Comparison of ENCODE assay signal across 14 mouse cellular contexts in genomic region chr2:157881939-157882338, GRCm38 (mm10). TPM values are rescaled to one million over a fixed set of nuclear protein-coding genes. Genes with fewer than 3 reads are reported as not detected.
A peak's percentile ranks its signal among the peaks of the same experiment; 100 is the strongest.
DNase-seq lines count a peak whose midpoint lies in the region; ATAC-seq and TF ChIP-seq lines count a peak whose summit lies in the region.
"Had no signal": no experiment of that assay in that cellular context is flagged by ENCODE, and none has a peak within 500 bp of the region (broad histone marks: within the 10 kb centered on the region; RNA-seq: fewer than 3 reads in every experiment).

No protein-coding gene starts in this region.

- no peaks in the 10 kb centered on the region for H3K4me1 ChIP-seq in lung, embryonic 14.5 days (ENCODE audit: insufficient read depth)
- H3K4me1 ChIP-seq in hindbrain, embryonic 12.5 days: peaks cover 37% of the 10 kb centered on the region
- H3K4me1 ChIP-seq in midbrain, postnatal 0 days (ENCODE audit: insufficient read depth, low read length): no peaks in the 10 kb centered on the region

- 19% methylated on average over 11 of the region's 11 CpGs for WGBS in lung, embryonic 14.5 days
- WGBS in hindbrain, embryonic 12.5 days: 24% methylated on average over 11 of the region's 11 CpGs
- WGBS in midbrain, postnatal 0 days: 28% methylated on average over 11 of the region's 11 CpGs

- peak; percentile 28; the same call in 1 of the 2 replicates for ATAC-seq in lung, embryonic 14.5 days (ENCODE audit: insufficient read depth)
- ATAC-seq in hindbrain, embryonic 12.5 days (ENCODE audit: low FRiP score): peak; percentile 38; the same call in 1 of the 2 replicates
- peak; percentile 47; the same call in 1 of the 2 replicates for ATAC-seq in midbrain, postnatal 0 days (ENCODE audit: low FRiP score)

- no peaks in the 10 kb centered on the region for H3K27me3 ChIP-seq in lung, embryonic 14.5 days (ENCODE audit: insufficient read depth, low read length)
- H3K27me3 ChIP-seq in hindbrain, embryonic 12.5 days: no peaks in the 10 kb centered on the region
- no peaks in the 10 kb centered on the region for H3K27me3 ChIP-seq in midbrain, postnatal 0 days (ENCODE audit: insufficient read depth, low read length)
- H3K27me3 ChIP-seq: limb, embryonic 15.5 days had no signal

- H3K36me3 ChIP-seq in lung, embryonic 14.5 days (ENCODE audit: insufficient read depth): peaks cover 13% of the 10 kb centered on the region; the same call in 1 of the 2 replicates
- H3K36me3 ChIP-seq in hindbrain, embryonic 12.5 days: peaks cover 17% of the 10 kb centered on the region
- peaks cover 18% of the 10 kb centered on the region for H3K36me3 ChIP-seq in midbrain, postnatal 0 days (ENCODE audit: insufficient read depth, low read length)

- H3K9me3 ChIP-seq in lung, embryonic 14.5 days (ENCODE audit: low read depth, low read length): no peaks in the 10 kb centered on the region
- H3K9me3 ChIP-seq in hindbrain, embryonic 12.5 days (replicated peaks): no peaks in the 10 kb centered on the region
- H3K9me3 ChIP-seq in midbrain, postnatal 0 days (ENCODE audit: low read length): no peaks in the 10 kb centered on the region
- H3K9me3 ChIP-seq: limb, embryonic 15.5 days had no signal

- no peak overlapping the region for H3K27ac ChIP-seq in lung, embryonic 14.5 days (ENCODE audit: low read depth)
- peak overlapping the region; percentile 60 for H3K27ac ChIP-seq in hindbrain, embryonic 12.5 days
- no peak overlapping the region for H3K27ac ChIP-seq in midbrain, postnatal 0 days (ENCODE audit: low read depth, low read length)
- H3K27ac ChIP-seq: limb, embryonic 15.5 days had no signal

- DNase-seq in embryo, embryonic 10 days (ENCODE audit: low spot score): peak; percentile 28
- no peak for DNase-seq in embryo, embryonic 10.5 days (ENCODE audit: low spot score)
- DNase-seq in lung, embryonic 14.5 days: peak; percentile 34
- DNase-seq in lung, postnatal 25 days (ENCODE audit: low spot score): no peak
- no peak for DNase-seq in midbrain, postnatal 0 days (ENCODE audit: low spot score)
- DNase-seq in kidney, adult 8-10 months: no peak
- DNase-seq in urinary bladder, postnatal 4 days (ENCODE audit: low spot score in 2 of 2): no peak
- DNase-seq: adrenal gland, adult 8-10 months; cerebellum, adult 9-11 months; kidney, postnatal 14 days; lung, postnatal 14 days; right cerebral cortex, postnatal 14 days had no signal

- H3K4me2 ChIP-seq in lung, embryonic 14.5 days: no peak overlapping the region
- no peak overlapping the region for H3K4me2 ChIP-seq in hindbrain, embryonic 12.5 days (replicated peaks)
- no peak overlapping the region for H3K4me2 ChIP-seq in midbrain, postnatal 0 days (ENCODE audit: low read depth, low read length, poor library complexity, severe bottlenecking)
- H3K4me2 ChIP-seq: limb, embryonic 15.5 days had no signal

- no peak for TF ChIP-seq CTCF in lung, embryonic 14.5 days (IDR thresholded peaks at IDR 0.05; ENCODE audit: low read depth)
- no peak for TF ChIP-seq CTCF in midbrain, postnatal 0 days (IDR thresholded peaks at IDR 0.05)

- H3K4me3 ChIP-seq in lung, embryonic 14.5 days (ENCODE audit: low read depth, low read length): no peak overlapping the region
- H3K4me3 ChIP-seq in hindbrain, embryonic 12.5 days: no peak overlapping the region
- H3K4me3 ChIP-seq in midbrain, postnatal 0 days (ENCODE audit: low read depth, low read length): no peak overlapping the region
- H3K4me3 ChIP-seq: limb, embryonic 15.5 days had no signal

- no peak overlapping the region for H3K9ac ChIP-seq in lung, embryonic 14.5 days
- H3K9ac ChIP-seq in hindbrain, embryonic 12.5 days: no peak overlapping the region
- no peak overlapping the region for H3K9ac ChIP-seq in midbrain, postnatal 0 days (replicated peaks; ENCODE audit: low read length, poor library complexity, severe bottlenecking)
- H3K9ac ChIP-seq: limb, embryonic 15.5 days had no signal

RNA-seq across cellular contexts. Expression of gene Vstm2l, which starts 32.5 kb away (rescaled TPM):
- not detected in 2 replicates for polyA plus RNA-seq in lung, embryonic 14.5 days (2014; fragmentation: Nextera tagmentation; extraction: Ambion mirVana)
- 13.7 and 15.3 TPM in 2 replicates for polyA plus RNA-seq in hindbrain, embryonic 12.5 days (2016; fragmentation: Nextera tagmentation; extraction: Ambion mirVana)
- total RNA-seq in midbrain, postnatal 0 days (2014; rRNA removed): 349 and 393 TPM in 2 replicates
- 57.0 and 61.8 TPM in 2 replicates for polyA plus RNA-seq in midbrain, postnatal 0 days (2015; fragmentation: Nextera tagmentation; extraction: Ambion mirVana)

Comparison
In these comparisons a context has a peak if more than half of its experiments do, and no peak if none do; other contexts are left out.
1. DNase-seq: peak in embryo, embryonic 10 days (single experiment) and lung, embryonic 14.5 days (single experiment); none in embryo, embryonic 10.5 days (single experiment), lung, postnatal 25 days (single experiment), midbrain, postnatal 0 days (single experiment), kidney, adult 8-10 months (0 of 2) and urinary bladder, postnatal 4 days (0 of 2).
2. RNA of gene Vstm2l, which starts 32.5 kb away (polyA plus RNA-seq): 57.0 to 61.8 TPM in midbrain, postnatal 0 days and 13.7 to 15.3 TPM in hindbrain, embryonic 12.5 days; not detected in lung, embryonic 14.5 days; every median in the first group is over 10 times any median in the second.
3. Peak in every context shown above with its lines, with median percentiles within 50 percentile points of each other: ATAC-seq.